Mouse (Mus musculus): ENCODE measurements around the gene Hoxa11.

Hoxa11 gene

DNA sequence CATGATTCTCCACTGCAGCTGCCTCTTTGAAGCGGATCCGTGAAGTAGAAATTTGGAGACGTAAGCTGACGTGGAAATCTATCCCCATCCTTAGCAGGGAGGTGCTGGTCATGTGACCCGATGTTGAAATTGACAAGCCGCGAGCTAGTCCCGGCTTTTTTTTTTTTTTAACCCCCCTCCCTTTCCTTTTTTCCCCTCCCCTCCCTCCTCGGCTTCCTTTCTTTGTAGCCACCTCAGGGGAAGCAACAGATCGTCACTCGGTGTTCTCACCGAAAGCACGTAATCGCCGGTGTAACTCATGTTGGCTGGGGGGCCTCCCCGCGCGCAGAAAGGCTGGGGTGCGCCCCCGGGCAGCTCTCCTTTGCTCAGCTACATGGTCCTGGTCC is at the start of gene Hoxa11:
Gene Hoxa11 (minus strand): TSS at position 54 of the 386 bp plus-strand sequence.
- peak; percentile 75 for DNase-seq

- no peak for DNase-seq
Measured at GRCm38 (mm10) chr6:52294616-52295015, 49.0 kb upstream of the Hoxa11 start.

- no peak for DNase-seq
Measured at GRCm38 (mm10) chr6:52292328-52292727, 46.7 kb upstream of the Hoxa11 start.

DNA sequence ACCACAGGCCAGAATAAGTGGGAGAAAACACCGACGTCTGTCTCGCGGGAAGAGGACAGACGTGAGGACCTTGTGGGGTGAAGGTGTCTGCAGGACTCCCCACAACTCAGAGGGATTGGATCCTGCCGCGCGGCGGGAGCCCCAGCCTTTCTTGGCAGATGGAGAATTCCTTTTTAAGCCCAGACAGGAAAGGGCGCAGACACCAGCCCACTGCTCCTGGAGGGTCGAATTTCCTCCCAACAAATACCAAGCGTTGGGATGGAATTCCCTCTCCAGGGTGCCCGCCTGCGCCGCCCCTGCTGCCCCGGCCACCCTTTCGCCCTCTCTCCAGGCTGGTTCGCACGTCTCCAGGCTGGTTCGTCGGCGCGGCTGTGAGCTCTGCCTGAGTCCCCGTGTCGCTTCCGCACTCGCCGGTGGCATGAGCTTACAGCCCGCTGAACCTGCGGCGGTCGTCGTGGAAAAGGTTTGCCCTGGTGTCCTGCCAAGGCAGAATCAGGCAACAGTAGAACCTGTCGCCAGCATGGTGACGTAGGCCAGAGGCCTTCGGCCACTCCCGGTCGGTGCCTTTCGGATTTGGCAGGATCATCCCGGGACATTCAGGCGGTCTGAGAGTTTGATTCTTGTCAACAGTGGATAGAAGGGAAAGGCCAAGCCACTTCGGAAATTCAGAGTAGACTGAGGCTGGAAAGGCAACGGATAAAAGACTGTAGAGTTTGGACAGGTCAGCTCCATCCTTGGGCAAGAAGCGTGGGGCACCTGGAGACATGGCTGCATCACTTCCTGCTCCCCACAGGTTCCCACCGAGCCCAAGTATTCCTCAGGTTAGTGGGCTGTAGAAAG is 45.6 kb upstream of the Hoxa11 start:
- no peak for DNase-seq

DNA sequence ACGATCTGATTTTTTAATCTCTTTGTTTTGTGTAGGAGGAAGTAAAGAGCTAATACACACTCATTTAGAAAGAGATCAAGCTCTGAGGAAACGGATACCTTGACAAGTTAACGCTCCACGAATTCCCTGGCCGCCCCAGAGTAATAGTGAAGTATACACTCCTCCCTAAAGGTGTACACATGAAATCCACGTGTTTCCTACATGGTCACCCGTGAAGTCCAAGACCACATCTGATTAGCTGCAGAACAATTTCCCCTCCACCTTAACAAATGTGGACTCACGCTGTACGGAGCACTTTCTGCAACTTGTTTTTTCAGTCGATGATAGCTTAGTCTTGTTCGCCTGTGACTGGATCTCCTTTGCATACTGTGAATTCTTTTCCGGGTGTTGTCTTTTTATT is 44.6 kb upstream of the Hoxa11 start:
- DNase-seq, result no peak

GRCm38 (mm10) chr6:52283896-52284295 is 38.3 kb upstream of the Hoxa11 start:
- DNase-seq, result no peak

- DNase-seq, result no peak
Measured at GRCm38 (mm10) chr6:52281084-52281483, 35.5 kb upstream of the Hoxa11 start.

DNA sequence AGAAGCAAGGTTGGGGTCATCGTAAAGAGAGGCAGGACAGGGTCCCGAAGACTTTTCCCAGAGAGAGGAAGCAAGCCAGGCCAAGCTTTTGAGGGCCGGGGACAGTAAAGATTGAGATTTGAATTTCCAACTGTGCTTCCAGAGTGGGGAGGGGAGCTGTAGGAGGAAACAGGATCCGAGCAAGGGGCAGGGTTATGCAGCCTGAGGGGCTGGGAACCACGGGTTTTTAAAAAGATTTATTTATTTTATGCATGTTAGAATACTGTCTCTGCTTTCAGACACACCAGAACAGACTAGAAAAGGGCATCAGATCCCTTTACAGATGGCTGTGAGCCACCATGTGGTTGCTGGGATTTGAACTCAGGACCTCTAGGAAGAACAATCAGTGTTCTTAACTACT is 31.3 kb upstream of the Hoxa11 start:
- DNase-seq, result no peak

GRCm38 (mm10) chr6:52276382-52276781 is 30.8 kb upstream of the Hoxa11 start:
- DNase-seq, result no peak

DNA sequence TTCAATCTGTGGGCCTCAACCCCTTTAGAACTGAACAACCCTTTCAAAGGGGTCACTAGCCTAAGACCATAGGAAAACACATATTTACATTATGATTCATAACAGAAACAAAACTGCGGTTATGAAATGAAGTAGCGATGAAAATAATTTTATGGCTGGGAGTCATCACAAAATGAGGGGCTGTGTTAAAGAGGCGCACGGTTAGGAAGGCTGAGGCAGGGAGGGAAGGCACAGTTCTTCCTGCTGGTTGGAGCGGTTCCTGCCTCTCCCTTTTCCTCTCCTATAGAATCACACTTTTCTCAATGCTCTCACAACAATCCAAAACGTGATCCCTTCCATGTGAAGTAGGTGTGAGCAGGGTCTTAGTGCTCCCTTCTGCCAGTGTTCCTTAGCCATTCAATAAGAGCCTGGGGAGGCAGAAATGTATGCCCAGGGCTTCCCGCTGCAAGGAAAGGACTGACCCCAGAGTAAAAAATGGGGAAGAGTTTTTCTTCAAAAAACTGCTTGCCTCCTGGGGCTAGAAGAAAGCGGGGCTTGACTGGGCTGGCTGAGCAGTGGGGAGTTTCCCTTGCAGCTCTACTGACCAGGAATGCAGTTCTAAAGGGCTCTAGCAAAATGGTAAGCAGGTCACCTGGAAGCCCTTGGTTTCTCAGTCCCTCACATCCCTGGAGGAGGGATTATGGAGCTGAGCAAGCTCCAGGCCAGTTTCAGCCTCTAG is 30.1 kb upstream of the Hoxa11 start:
- no peak for DNase-seq

DNA sequence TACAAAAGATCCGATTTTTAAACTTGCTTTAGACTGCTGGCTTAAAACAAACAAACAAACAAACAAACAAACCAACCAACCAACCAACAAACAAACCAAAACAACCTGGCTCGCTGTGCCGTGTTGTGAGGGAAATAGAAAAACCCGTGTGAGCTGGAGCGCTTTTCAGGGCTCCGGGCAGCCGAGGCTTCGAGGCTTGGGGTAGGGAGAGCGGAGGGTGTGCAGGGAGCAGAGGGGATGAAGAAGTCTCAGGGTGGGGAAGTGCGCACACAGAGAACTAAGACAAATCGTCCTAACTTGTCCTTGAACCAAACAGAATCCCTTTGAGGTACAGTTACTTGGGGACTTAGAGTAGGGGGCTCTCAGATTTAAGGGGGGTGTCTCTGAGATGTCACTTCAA is 29.0 kb upstream of the Hoxa11 start:
- no peak for DNase-seq

GRCm38 (mm10) chr6:52273656-52274280 is 28.2 kb upstream of the Hoxa11 start:
- DNase-seq, result no peak

DNA sequence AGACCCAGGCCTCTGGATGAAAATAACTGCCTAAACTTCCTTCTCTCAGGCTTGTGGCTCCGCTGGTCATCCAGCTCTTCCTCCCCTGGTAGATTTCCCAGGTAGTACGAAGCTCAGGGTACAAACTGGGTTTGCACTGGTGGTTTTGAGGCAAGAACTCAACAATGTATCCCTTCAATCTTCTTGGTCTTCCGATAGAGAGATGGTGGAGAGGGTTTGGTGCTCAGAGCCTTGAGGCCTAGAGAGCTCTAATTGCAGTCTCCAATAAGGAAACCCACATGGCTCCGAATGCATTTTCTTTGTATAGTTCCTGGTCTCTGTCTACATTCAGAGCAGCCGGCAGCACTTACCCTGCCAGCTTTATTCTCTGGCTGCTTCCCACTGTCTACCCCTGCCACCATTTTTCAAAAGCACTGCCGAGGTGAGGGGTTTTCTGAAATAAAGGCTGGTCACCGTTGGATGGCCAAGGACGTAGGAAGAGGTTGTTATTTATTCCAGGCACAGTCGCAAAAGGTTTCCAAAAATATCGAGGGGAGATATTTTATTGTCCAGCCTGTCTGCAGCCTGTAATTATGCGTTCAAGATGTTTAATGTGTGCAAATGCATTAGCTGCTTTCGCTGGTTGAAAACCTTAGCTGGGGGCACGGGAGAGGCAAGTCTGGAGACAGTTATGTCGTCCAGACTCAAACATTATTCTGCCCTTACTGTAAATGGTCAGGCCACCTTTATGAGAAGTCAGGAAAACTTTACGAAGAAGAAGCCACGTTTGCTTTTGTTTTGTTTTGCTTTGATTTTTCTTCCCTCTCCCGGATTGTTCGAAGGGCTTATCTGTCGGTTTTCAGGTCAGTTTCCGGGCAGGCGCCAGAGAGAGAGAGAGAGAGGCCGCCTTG is 27.4 kb upstream of the Hoxa11 start:
- DNase-seq, result no peak

GRCm38 (mm10) chr6:52270494-52271480 is 25.2 kb upstream of the Hoxa11 start:
- DNase-seq, result peak; percentile 69

- DNase-seq, result no peak
Measured at GRCm38 (mm10) chr6:52268756-52269155, 23.1 kb upstream of the Hoxa11 start.

DNA sequence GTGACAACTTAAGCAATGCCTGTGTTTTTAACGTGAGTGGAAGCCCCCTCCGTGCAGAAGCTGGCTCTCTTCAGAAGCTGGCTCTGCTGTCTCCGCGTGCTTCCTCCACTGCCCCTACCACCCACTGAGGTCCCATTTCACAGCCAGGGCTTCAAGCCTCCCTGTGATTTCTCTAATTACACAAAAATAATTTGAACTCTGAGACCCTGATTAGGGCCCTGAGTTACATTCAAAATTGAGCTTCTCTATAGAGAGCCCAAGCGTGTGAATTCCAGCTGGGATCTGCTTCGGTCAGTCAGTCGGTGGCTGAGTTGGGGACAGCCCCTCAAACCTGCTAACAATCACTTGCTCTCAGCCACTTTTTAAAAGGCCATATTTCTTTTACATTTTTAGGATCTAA is 22.7 kb upstream of the Hoxa11 start:
- DNase-seq, result no peak

DNA sequence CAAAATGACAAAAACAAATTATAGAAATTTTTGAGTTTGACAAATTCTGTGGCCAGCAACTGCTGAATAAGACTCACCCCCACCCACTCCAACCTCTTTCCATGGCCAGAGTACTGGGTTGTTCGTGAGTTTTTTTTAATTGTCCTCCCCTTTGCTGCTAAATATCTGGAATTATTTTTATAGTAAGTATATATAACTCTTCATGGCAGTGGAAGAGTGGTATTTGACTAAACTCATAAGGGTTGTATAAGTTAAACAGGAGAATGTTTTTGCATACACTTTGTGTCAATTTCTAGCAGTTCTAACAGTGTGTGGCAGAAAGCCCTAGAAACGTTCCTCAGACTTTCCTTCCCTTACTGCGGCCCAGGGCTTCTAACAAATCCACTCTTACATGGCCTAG is 22.1 kb upstream of the Hoxa11 start:
- DNase-seq, result no peak

- no peak for DNase-seq
Measured at GRCm38 (mm10) chr6:52267221-52267620, 21.6 kb upstream of the Hoxa11 start.

GRCm38 (mm10) chr6:52266666-52266985 is 21.0 kb upstream of the Hoxa11 start:
- no peak for DNase-seq

- no peak for DNase-seq
Measured at GRCm38 (mm10) chr6:52265913-52266665, 20.5 kb upstream of the Hoxa11 start.

All from kidney, postnatal 14 days (tissue).